Comparison of ENCODE assay signal across 8 mouse cellular contexts in the genomic region with DNA sequence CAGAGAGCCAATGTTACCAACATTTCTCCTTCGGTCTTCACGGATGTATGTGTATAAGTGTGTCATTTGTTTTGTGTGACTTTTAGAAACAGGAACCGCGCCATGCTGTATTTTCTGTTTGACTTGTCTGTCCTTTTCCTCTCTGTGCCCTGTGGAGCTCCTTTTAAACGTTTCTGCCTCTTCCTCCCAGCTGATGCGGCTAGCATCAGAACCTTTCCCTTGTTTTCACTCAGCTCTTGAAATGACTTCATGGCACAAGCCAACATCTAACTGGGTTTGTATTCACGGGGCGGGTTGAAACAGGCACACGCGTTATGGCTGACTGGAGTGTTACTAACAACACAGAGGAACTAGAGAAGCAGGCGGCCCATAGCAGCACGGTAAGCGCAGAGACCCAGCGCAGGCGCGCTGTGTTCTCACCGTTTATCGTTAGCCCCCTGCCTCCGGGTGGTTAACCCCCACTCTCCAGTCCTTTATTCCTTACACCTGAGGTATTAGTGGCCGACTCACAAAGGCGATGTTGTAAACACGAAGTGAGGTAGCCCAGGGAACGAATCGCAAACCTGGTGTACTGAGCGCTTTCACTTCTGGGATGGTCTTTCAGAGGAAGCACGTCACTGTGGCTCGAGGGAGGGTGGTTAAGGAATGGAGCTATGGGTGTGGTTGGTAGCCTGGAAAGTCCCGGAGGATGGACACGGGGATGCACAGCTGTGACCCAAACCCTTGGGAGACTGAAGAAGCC. TPM values are rescaled to one million over a fixed set of nuclear protein-coding genes. Genes with fewer than 3 reads are reported as not detected.
DNase-seq lines count a peak whose midpoint lies in the region; ATAC-seq and TF ChIP-seq lines count a peak whose summit lies in the region.

No protein-coding gene starts in this region.

- intact Hi-C loops in heart, postnatal 14 days (cut with DNase I), result loop anchor here (2.0 kb wide), 1 partner anchor 31 kb away; no protein-coding TSS in a partner anchor

- peak; percentile 90 for ATAC-seq in cerebellum, adult (ENCODE audit: insufficient number of reproducible peaks, low FRiP score, low TSS enrichment)
- ATAC-seq in forebrain, embryonic 14.5 days, result peak; percentile 66
- ATAC-seq in neural tube, embryonic 13.5 days (ENCODE audit: low read depth), result peak; percentile 71

- peaks cover 21 to 38% of the 10 kb centered on the region in 2 experiments for H3K4me1 ChIP-seq in ES-E14 (ENCODE audit: control insufficient read depth in 2 of 2, insufficient read depth in 2 of 2, low read length in 2 of 2, poor library complexity in 1 of 2)
- peaks cover 43% of the 10 kb centered on the region for H3K4me1 ChIP-seq in forebrain, embryonic 14.5 days (ENCODE audit: control insufficient read depth, insufficient read depth, low read length)
- peaks cover 69% of the 10 kb centered on the region for H3K4me1 ChIP-seq in neural tube, embryonic 13.5 days (replicated peaks)

- H3K9me3 ChIP-seq in ES-E14 (ENCODE audit: control insufficient read depth, insufficient read depth, low read depth, low read length), result no peaks in the 10 kb centered on the region
- H3K9me3 ChIP-seq in forebrain, embryonic 14.5 days (replicated peaks; ENCODE audit: control insufficient read depth, low read length), result no peaks in the 10 kb centered on the region
- no peaks in the 10 kb centered on the region for H3K9me3 ChIP-seq in neural tube, embryonic 13.5 days

- no peaks in the 10 kb centered on the region for H3K36me3 ChIP-seq in ES-E14 (ENCODE audit: control insufficient read depth, insufficient read depth, low read length, poor library complexity, severe bottlenecking)
- no peaks in the 10 kb centered on the region for H3K36me3 ChIP-seq in forebrain, embryonic 14.5 days (ENCODE audit: control insufficient read depth, insufficient read depth, low read length)
- H3K36me3 ChIP-seq in neural tube, embryonic 13.5 days, result no peaks in the 10 kb centered on the region

- no peak for DNase-seq in ES-E14 (ENCODE audit: low read depth, low spot score)
- DNase-seq in forebrain, embryonic 14.5 days (ENCODE audit: low spot score), result peak; percentile 87
- peak; percentile 81 to 82 for DNase-seq in heart, postnatal 14 days
- peak; percentile 78 for DNase-seq in large intestine, adult 2 months (ENCODE audit: low read depth, low spot score)
- DNase-seq in lung, adult 18-20 months, result peak; percentile 91 to 92
- DNase-seq in thymus, adult 18-20 months, result peak; percentile 56 to 70

- H3K9ac ChIP-seq in ES-E14 (ENCODE audit: insufficient read depth, low read depth, low read length, poor library complexity, severe bottlenecking), result peak overlapping the region; percentile 79
- peak overlapping the region; percentile 90 for H3K9ac ChIP-seq in forebrain, embryonic 14.5 days (ENCODE audit: low read length)
- H3K9ac ChIP-seq in neural tube, embryonic 13.5 days, result peak overlapping the region; percentile 91

- H3K4me2 ChIP-seq in forebrain, embryonic 14.5 days (ENCODE audit: low read length), result peak overlapping the region; percentile 59
- H3K4me2 ChIP-seq in neural tube, embryonic 13.5 days, result peak overlapping the region; percentile 67

- H3K4me3 ChIP-seq in ES-E14 (ENCODE audit: insufficient read depth in 1 of 2, low read depth in 1 of 2, low read length in 2 of 2, poor library complexity in 1 of 2, severe bottlenecking in 1 of 2), result peak overlapping the region; percentile 59 to 64
- H3K4me3 ChIP-seq in forebrain, embryonic 14.5 days (ENCODE audit: low read depth, low read length), result peak overlapping the region; percentile 44
- peak overlapping the region; percentile 46 for H3K4me3 ChIP-seq in neural tube, embryonic 13.5 days

- WGBS in forebrain, embryonic 14.5 days, result 2% methylated on average over 29 of the region's 29 CpGs
- under 1% methylated on average over 29 of the region's 29 CpGs for WGBS in large intestine, adult 2 months
- 1% methylated on average over 29 of the region's 29 CpGs for WGBS in neural tube, embryonic 13.5 days

- H3K27ac ChIP-seq in ES-E14 (ENCODE audit: insufficient read depth, low read depth, low read length, poor library complexity, severe bottlenecking), result peak overlapping the region; percentile 94
- peak overlapping the region; percentile 96 for H3K27ac ChIP-seq in forebrain, embryonic 14.5 days (ENCODE audit: low read depth, low read length)
- H3K27ac ChIP-seq in neural tube, embryonic 13.5 days (replicated peaks), result peak overlapping the region; percentile 99

- H3K27me3 ChIP-seq in forebrain, embryonic 14.5 days (replicated peaks; ENCODE audit: control insufficient read depth, insufficient read depth, low read length), result no peaks in the 10 kb centered on the region
- H3K27me3 ChIP-seq in neural tube, embryonic 13.5 days, result no peaks in the 10 kb centered on the region

- in situ Hi-C loops in ES-E14 (cut with MboI; ENCODE audit: low sequenced_read_pairs in 2 of 2, unreplicated experiment in 2 of 2), result no loop called here

TF ChIP-seq in ES-E14, 5 proteins besides CTCF, POLR2A, EP300 and RAD21:
- TF ChIP-seq ZNF384 (IDR thresholded peaks at IDR 0.05; ENCODE audit: low read depth, low read length) (no peak), ZC3H11A (IDR thresholded peaks at IDR 0.05; ENCODE audit: borderline replicate concordance, low read depth, low read length) (no peak), HCFC1 (IDR thresholded peaks at IDR 0.05; ENCODE audit: borderline replicate concordance, insufficient read depth, low read length) (no peak), CHD2 (IDR thresholded peaks at IDR 0.05; ENCODE audit: low read depth, low read length) (no peak), MAFK (IDR thresholded peaks at IDR 0.05; ENCODE audit: insufficient read depth, low read depth, low read length) (no peak)
TF ChIP-seq in ES-E14: peak in this region for 0.

RNA-seq across cellular contexts. Expression of a gene that starts 31.9 kb away (rescaled TPM):
- 595 and 862 TPM in 2 replicates for total RNA-seq in ES-E14 (2012; rRNA removed)
- 18,182 and 18,289 TPM in 2 replicates for polyA plus RNA-seq in forebrain, embryonic 14.5 days (2014; fragmentation: Nextera tagmentation; extraction: Ambion mirVana)
- total RNA-seq in heart, postnatal 14 days (2021), result 100 to 1,000 TPM; 116 to 154 TPM
- 131 and 155 TPM in 2 replicates for polyA plus RNA-seq in large intestine, adult 2 months (2012; rRNA removed)
- polyA plus RNA-seq in neural tube, embryonic 13.5 days (2015; fragmentation: Nextera tagmentation; extraction: Ambion mirVana), result 13,124 and 14,228 TPM in 2 replicates

RNA-seq across cellular contexts. Expression of a gene that starts 32.1 kb away (rescaled TPM):
- total RNA-seq in ES-E14 (2012; rRNA removed), result not detected in 2 replicates
- polyA plus RNA-seq in forebrain, embryonic 14.5 days (2014; fragmentation: Nextera tagmentation; extraction: Ambion mirVana), result not detected in 2 replicates
- total RNA-seq in heart, postnatal 14 days (2021), result not detected
- 0.55 and 6.2 TPM in 2 replicates for polyA plus RNA-seq in large intestine, adult 2 months (2012; rRNA removed)
- polyA plus RNA-seq in neural tube, embryonic 13.5 days (2015; fragmentation: Nextera tagmentation; extraction: Ambion mirVana), result not detected in 2 replicates

RNA-seq across cellular contexts. Expression of a gene that starts 44.3 kb away (rescaled TPM):
- total RNA-seq in ES-E14 (2012; rRNA removed), result 335 and 424 TPM in 2 replicates
- polyA plus RNA-seq in forebrain, embryonic 14.5 days (2014; fragmentation: Nextera tagmentation; extraction: Ambion mirVana), result 56.7 and 93.1 TPM in 2 replicates
- total RNA-seq in heart, postnatal 14 days (2021), result 10 to 100 TPM; 42.2 to 57.4 TPM
- 408 and 423 TPM in 2 replicates for polyA plus RNA-seq in large intestine, adult 2 months (2012; rRNA removed)
- polyA plus RNA-seq in neural tube, embryonic 13.5 days (2015; fragmentation: Nextera tagmentation; extraction: Ambion mirVana), result 25.6 and 29.7 TPM in 2 replicates

RNA-seq across cellular contexts. Expression of a gene that starts 51.0 kb away (rescaled TPM):
- total RNA-seq in ES-E14 (2012; rRNA removed), result 1,092 and 1,539 TPM in 2 replicates
- polyA plus RNA-seq in forebrain, embryonic 14.5 days (2014; fragmentation: Nextera tagmentation; extraction: Ambion mirVana), result 1,499 and 1,719 TPM in 2 replicates
- 100 to 1,000 TPM; 164 to 218 TPM for total RNA-seq in heart, postnatal 14 days (2021)
- polyA plus RNA-seq in large intestine, adult 2 months (2012; rRNA removed), result 848 and 981 TPM in 2 replicates
- 1,062 and 1,121 TPM in 2 replicates for polyA plus RNA-seq in neural tube, embryonic 13.5 days (2015; fragmentation: Nextera tagmentation; extraction: Ambion mirVana)

Comparison
In these comparisons a context has a peak if more than half of its experiments do, and no peak if none do; other contexts are left out.
1. RNA of a gene that starts 31.9 kb away (polyA plus RNA-seq): 18,182 to 18,289 TPM in forebrain, embryonic 14.5 days and 13,124 to 14,228 TPM in neural tube, embryonic 13.5 days; 131 to 155 TPM in large intestine, adult 2 months; every median in the first group is over 10 times any median in the second.
2. Peak in every context shown above with its lines, with median percentiles within 50 percentile points of each other: H3K27ac ChIP-seq, H3K4me3 ChIP-seq, H3K9ac ChIP-seq and ATAC-seq.